ENCODE assay signal across 7 mouse cellular contexts in genomic region chr15:103167042-103167615, GRCm38 (mm10). TPM values are rescaled to one million over a fixed set of nuclear protein-coding genes. Genes with fewer than 3 reads are reported as not detected.
A peak's percentile ranks its signal among the peaks of the same experiment; 100 is the strongest.
DNase-seq lines count a peak whose midpoint lies in the region; ATAC-seq and TF ChIP-seq lines count a peak whose summit lies in the region.

TSS of gene Smug1 (minus strand) at chr15:103167092.

- H3K36me3 ChIP-seq in forebrain, embryonic 14.5 days (ENCODE audit: control insufficient read depth, insufficient read depth, low read length), result no peaks in the 10 kb centered on the region
- no peaks in the 10 kb centered on the region for H3K36me3 ChIP-seq in hindbrain, embryonic 16.5 days (ENCODE audit: control insufficient read depth, insufficient read depth, low read length)
- H3K36me3 ChIP-seq in myocyte (ENCODE audit: control insufficient read depth, insufficient read depth), result no peaks in the 10 kb centered on the region

- H3K9ac ChIP-seq in forebrain, embryonic 14.5 days (ENCODE audit: low read length), result no peak within 1 kb of the TSS
- peak within 1 kb of the TSS; percentile 43 for H3K9ac ChIP-seq in hindbrain, embryonic 16.5 days (ENCODE audit: low read depth, low read length)

- no peak within 1 kb of the TSS for H3K4me3 ChIP-seq in forebrain, embryonic 14.5 days (ENCODE audit: low read depth, low read length)
- no peak within 1 kb of the TSS for H3K4me3 ChIP-seq in hindbrain, embryonic 16.5 days (ENCODE audit: low read length)
- no peak within 1 kb of the TSS for H3K4me3 ChIP-seq in myocyte

- no peak within 1 kb of the TSS for H3ac ChIP-seq in myocyte (ENCODE audit: control insufficient read depth, insufficient read length)

- H3K4me1 ChIP-seq in forebrain, embryonic 14.5 days (ENCODE audit: control insufficient read depth, insufficient read depth, low read length), result peaks cover 20% of the 10 kb centered on the region
- peaks cover 30% of the 10 kb centered on the region for H3K4me1 ChIP-seq in hindbrain, embryonic 16.5 days (ENCODE audit: control insufficient read depth, insufficient read depth, low read depth, low read length)

- TF ChIP-seq POLR2A in myocyte (IDR thresholded peaks at IDR 0.05; ENCODE audit: insufficient read length, low read depth), result no peak

- 23% methylated on average over 6 of the region's 6 CpGs for WGBS in forebrain, embryonic 14.5 days
- 39% methylated on average over 6 of the region's 6 CpGs for WGBS in hindbrain, embryonic 16.5 days

- H3K27ac ChIP-seq in forebrain, embryonic 14.5 days (ENCODE audit: low read depth, low read length), result no peak within 1 kb of the TSS
- H3K27ac ChIP-seq in hindbrain, embryonic 16.5 days (ENCODE audit: low read depth, low read length), result peak within 1 kb of the TSS; percentile 54

- no peak for ATAC-seq in forebrain, embryonic 14.5 days
- ATAC-seq in hindbrain, embryonic 16.5 days, result no peak

- peaks cover 63% of the 10 kb centered on the region for H3K27me3 ChIP-seq in forebrain, embryonic 14.5 days (replicated peaks; ENCODE audit: control insufficient read depth, insufficient read depth, low read length)
- peaks cover 23% of the 10 kb centered on the region for H3K27me3 ChIP-seq in hindbrain, embryonic 16.5 days (replicated peaks; ENCODE audit: control insufficient read depth, insufficient read depth, low read length)
- H3K27me3 ChIP-seq in myocyte (ENCODE audit: control insufficient read depth, insufficient read depth, insufficient read length), result no peaks in the 10 kb centered on the region

- H3K4me2 ChIP-seq in forebrain, embryonic 14.5 days (ENCODE audit: low read length), result no peak within 1 kb of the TSS
- peak within 1 kb of the TSS; percentile 29 for H3K4me2 ChIP-seq in hindbrain, embryonic 16.5 days (ENCODE audit: low read length)
- H3K4me2 ChIP-seq in myocyte (ENCODE audit: low read depth), result no peak within 1 kb of the TSS

- peaks cover 9% of the 10 kb centered on the region for H3K79me2 ChIP-seq in myocyte (ENCODE audit: control insufficient read depth, insufficient read depth)

- no peaks in the 10 kb centered on the region for H3K9me3 ChIP-seq in forebrain, embryonic 14.5 days (replicated peaks; ENCODE audit: control insufficient read depth, low read length)
- no peaks in the 10 kb centered on the region for H3K9me3 ChIP-seq in hindbrain, embryonic 16.5 days (ENCODE audit: control insufficient read depth, low read length)

- peak; percentile 82 for DNase-seq in retina, adult 2 months (ENCODE audit: low read depth, low spot score)
- no peak for DNase-seq in retina, embryonic 14.5 days (ENCODE audit: low spot score)
- DNase-seq in forebrain, embryonic 14.5 days (ENCODE audit: low spot score), result no peak
- no peak for DNase-seq in B cell, adult 2 months
- DNase-seq in frontal cortex, postnatal 36 days (ENCODE audit: low spot score in 2 of 2), result no peak

TF ChIP-seq in myocyte, 11 proteins besides CTCF, POLR2A, EP300 and RAD21:
- TF ChIP-seq MAX (IDR thresholded peaks at IDR 0.05; ENCODE audit: low read depth) (no peak), MYOG (IDR thresholded peaks at IDR 0.05; ENCODE audit: control insufficient read depth in 1 of 3, insufficient read depth in 1 of 3, insufficient read length in 2 of 3, low read depth in 2 of 3) (no peak), E2F4 (IDR thresholded peaks at IDR 0.05; ENCODE audit: insufficient read depth) (no peak), MYOD1 (IDR thresholded peaks at IDR 0.05; ENCODE audit: control insufficient read depth in 1 of 3, insufficient read length in 2 of 3, low read depth in 2 of 3) (no peak), TCF12 (IDR thresholded peaks at IDR 0.05; ENCODE audit: insufficient read depth, poor library complexity, severe bottlenecking) (no peak), TCF3 (IDR thresholded peaks at IDR 0.05; ENCODE audit: insufficient read length, low read depth) (no peak), SRF (IDR thresholded peaks at IDR 0.05; ENCODE audit: control insufficient read depth, insufficient read length, low read depth) (no peak), CEBPB (IDR thresholded peaks at IDR 0.05; ENCODE audit: insufficient read depth, poor library complexity, severe bottlenecking) (no peak)

RNA-seq across cellular contexts. Expression of gene Smug1, which starts in this region (rescaled TPM):
- 25.3 and 26.5 TPM in 2 replicates for polyA plus RNA-seq in forebrain, embryonic 14.5 days (2014; fragmentation: Nextera tagmentation; extraction: Ambion mirVana)
- 25.1 and 29.1 TPM in 2 replicates for polyA plus RNA-seq in hindbrain, embryonic 16.5 days (2015; fragmentation: Nextera tagmentation; extraction: Ambion mirVana)
- polyA plus RNA-seq in myocyte (2012; fragmentation: generic; extraction: Trizol), result 18.6 TPM
